Mouse (Mus musculus) bone marrow, adult 2 months (tissue): ENCODE results near the gene Ciao1.

ENCODE experiments used
- CTCF ChIP-seq: fragments of 200-500 bp; IDR thresholded peaks from 2 replicates; pipeline ENCODE4 v1.5.1; 2011; ENCODE audit warnings: low read length, control low read depth; ENCODE audit not compliant: control insufficient read depth, insufficient read depth
- POLR2A ChIP-seq: fragments of 200-500 bp; IDR thresholded peaks from 2 replicates; pipeline ENCODE4 v1.6.1; 2011; ENCODE audit warnings: low read depth, mild to moderate bottlenecking, control low read depth, low read length, borderline replicate concordance; ENCODE audit not compliant: control insufficient read depth

DNA sequence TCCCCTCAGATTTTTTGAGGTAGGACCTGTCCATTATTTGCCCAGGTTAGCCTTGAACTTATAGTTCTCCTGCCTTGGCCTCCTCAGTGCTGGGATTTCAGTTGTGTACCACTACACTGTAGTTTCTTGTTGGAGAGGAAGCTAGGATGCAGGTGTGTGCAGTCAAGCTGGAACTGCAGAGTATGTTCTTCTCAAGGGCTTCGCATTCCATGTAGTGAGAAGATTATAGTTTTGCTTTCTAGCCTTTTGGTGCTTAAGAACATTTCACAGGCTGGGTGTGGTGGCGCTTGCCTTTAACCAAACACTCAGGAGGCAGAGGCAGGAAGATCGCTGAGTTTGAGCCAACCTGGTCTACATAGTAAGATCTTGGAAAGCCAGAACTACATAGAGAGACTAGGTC lies 25.2 kb upstream of the Ciao1 start:
- TF ChIP-seq CTCF: no peak
- TF ChIP-seq POLR2A: no peak
